Mouse (Mus musculus) hindbrain, embryonic 11.5 days (tissue): Measurements from ENCODE around the gene Clps. TPM values are rescaled to one million over a fixed set of nuclear protein-coding genes. Genes with fewer than 3 reads are reported as not detected.

ENCODE experiments used
- ATAC-seq: fragments of 200-750 bp; cut with Nextera tagmentation; 2 replicates; pipeline ENCODE4 v1.8.0; 2017; ENCODE audit warnings: mild to moderate bottlenecking, moderate TSS enrichment, moderate library complexity; ENCODE audit not compliant: low FRiP score
- DNase-seq: peaks from one replicate; pipeline ENCODE4 v3.0.0-alpha.2; 2015; ENCODE audit warnings: low spot score
- H3K27ac ChIP-seq: fragments of 300-500 bp; sonication (generic); 2 replicates; pipeline ENCODE4 v1.5.1; 2014; ENCODE audit warnings: mild to moderate bottlenecking, low read depth, low read length
- H3K27me3 ChIP-seq: fragments of 300-500 bp; sonication (generic); 2 replicates; pipeline ENCODE4 v1.6.1; 2014; ENCODE audit warnings: mild to moderate bottlenecking, low read length, moderate library complexity, mixed read lengths; ENCODE audit not compliant: control insufficient read depth, insufficient read depth
- H3K36me3 ChIP-seq: fragments of 300-500 bp; sonication (generic); 2 replicates; pipeline ENCODE4 v1.6.1; 2014; ENCODE audit warnings: mild to moderate bottlenecking, low read length, moderate library complexity, mixed read lengths; ENCODE audit not compliant: control insufficient read depth, insufficient read depth
- H3K4me1 ChIP-seq: fragments of 300-500 bp; sonication (generic); replicated peaks from 2 replicates; pipeline ENCODE4 v1.6.1; 2014; ENCODE audit warnings: low read length, mixed read lengths; ENCODE audit not compliant: control insufficient read depth, insufficient read depth
- H3K4me2 ChIP-seq: fragments of 300-500 bp; sonication (generic); replicated peaks from 2 replicates; pipeline ENCODE4 v1.6.1; 2014; ENCODE audit warnings: mild to moderate bottlenecking, low read depth, low read length
- H3K4me3 ChIP-seq: fragments of 300-500 bp; sonication (generic); 2 replicates; pipeline ENCODE4 v1.5.1; 2014; ENCODE audit warnings: low read depth, low read length
- H3K9ac ChIP-seq: fragments of 300-500 bp; sonication (generic); 2 replicates; pipeline ENCODE4 v1.6.1; 2014; ENCODE audit warnings: low read depth, low read length
- H3K9me3 ChIP-seq: fragments of 300-500 bp; sonication (generic); 2 replicates; pipeline ENCODE4 v1.6.1; 2016; ENCODE audit warnings: low read length; ENCODE audit not compliant: control insufficient read depth
- WGBS: fragments of 180-500 bp; shearing (Covaris S2); extraction: QIAGEN DNeasy Blood & Tissue Kit; methylation state at CpG from one replicate; pipeline ENCODE4 v1.1.7; 2014; 5-methylcytosine and 5-hydroxymethylcytosine counted together
- polyA plus RNA-seq: library from polyadenylated mRNA; unstranded; fragments of >200 nt; fragmentation: Nextera tagmentation; extraction: Ambion mirVana; gene quantifications from 2 replicates; pipeline ENCODE4 v1.2.1, GENCODE M21; 2014

Gene Clps
- not detected in 2 replicates for polyA plus RNA-seq

- 90% methylated on average over 4 of the region's 4 CpGs for WGBS
These were observed at the start of gene Clps for GRCm38 (mm10) chr17:28560598-28560997. Gene Clps (minus strand): TSS chr17:28560766.

GRCm38 (mm10) chr17:28609543-28609942 is 49.0 kb upstream of the Clps start:
- 88% methylated on average over 3 of the region's 3 CpGs for WGBS
- Histone ChIP-seq H3K4me3 (no peak overlapping the region), H3K9ac (no peak overlapping the region), H3K36me3 (0 out of 2 replicates have a peak, but pooled peaks cover 5% of the 10 kb centered on the region), H3K4me2 (no peak overlapping the region), H3K27me3 (no peaks in the 10 kb centered on the region), H3K9me3 (no peaks in the 10 kb centered on the region), H3K4me1 (no peaks in the 10 kb centered on the region), H3K27ac (no peak overlapping the region)
- ATAC-seq (no peak), DNase-seq (no peak)

More at GRCm38 (mm10) chr17:28560598-28560997, at the start of gene Clps:
- Histone ChIP-seq H3K9ac (no peak within 1 kb of the TSS), H3K27ac (no peak within 1 kb of the TSS), H3K4me1 (no peaks in the 10 kb centered on the region; the same call in 1 of the 2 replicates), H3K9me3 (no peaks in the 10 kb centered on the region), H3K4me3 (no peak within 1 kb of the TSS), H3K27me3 (no peaks in the 10 kb centered on the region), H3K4me2 (no peak within 1 kb of the TSS), H3K36me3 (no peaks in the 10 kb centered on the region)
- DNase-seq: no peak
- no peak for ATAC-seq

GRCm38 (mm10) chr17:28601557-28602250 is 41.1 kb upstream of the Clps start:
- Histone ChIP-seq H3K4me3 (no peak overlapping the region), H3K27ac (no peak overlapping the region), H3K4me1 (no peaks in the 10 kb centered on the region), H3K27me3 (no peaks in the 10 kb centered on the region), H3K9me3 (no peaks in the 10 kb centered on the region), H3K4me2 (no peak overlapping the region), H3K9ac (no peak overlapping the region), H3K36me3 (peaks cover 20% of the 10 kb centered on the region)
- ATAC-seq (no peak), DNase-seq (no peak)
- 91% methylated on average over 9 of the region's 9 CpGs for WGBS

GRCm38 (mm10) chr17:28600780-28601179 is 40.2 kb upstream of the Clps start:
- 92% methylated on average over 5 of the region's 5 CpGs for WGBS
- no peak overlapping the region for H3K27ac ChIP-seq
- H3K9ac ChIP-seq: no peak overlapping the region
- H3K27me3 ChIP-seq: no peaks in the 10 kb centered on the region
- H3K9me3 ChIP-seq: no peaks in the 10 kb centered on the region
- H3K36me3 ChIP-seq: peaks cover 20% of the 10 kb centered on the region
- H3K4me2 ChIP-seq: no peak overlapping the region
- ATAC-seq (no peak), DNase-seq (no peak)
- H3K4me1 ChIP-seq: no peaks in the 10 kb centered on the region
- no peak overlapping the region for H3K4me3 ChIP-seq

- WGBS: 81% methylated on average over 4 of the region's 4 CpGs
- DNase-seq (no peak), ATAC-seq (no peak)
- Histone ChIP-seq H3K4me3 (no peak overlapping the region), H3K36me3 (peaks cover 11% of the 10 kb centered on the region), H3K27me3 (no peaks in the 10 kb centered on the region), H3K4me2 (no peak overlapping the region), H3K4me1 (no peaks in the 10 kb centered on the region), H3K9ac (no peak overlapping the region), H3K27ac (no peak overlapping the region), H3K9me3 (no peaks in the 10 kb centered on the region)
These were observed 33.4 kb upstream of the Clps start for GRCm38 (mm10) chr17:28593965-28594364.

- Histone ChIP-seq H3K4me3 (no peak overlapping the region), H3K27ac (no peak overlapping the region), H3K36me3 (peaks cover 12% of the 10 kb centered on the region; the same call in 1 of the 2 replicates), H3K4me2 (no peak overlapping the region), H3K4me1 (no peaks in the 10 kb centered on the region), H3K9me3 (no peaks in the 10 kb centered on the region), H3K27me3 (no peaks in the 10 kb centered on the region), H3K9ac (no peak overlapping the region)
- WGBS: 21% methylated on average over 4 of the region's 4 CpGs
- no peak for ATAC-seq
- DNase-seq: peak; percentile 86
These were observed 32.4 kb upstream of the Clps start for GRCm38 (mm10) chr17:28592998-28593397.

- no peaks in the 10 kb centered on the region for H3K4me1 ChIP-seq
- 91% methylated on average over 5 of the region's 5 CpGs for WGBS
- no peak overlapping the region for H3K4me3 ChIP-seq
- H3K36me3 ChIP-seq: peaks cover 10% of the 10 kb centered on the region; the same call in 1 of the 2 replicates
- no peak overlapping the region for H3K27ac ChIP-seq
- no peak overlapping the region for H3K4me2 ChIP-seq
- ATAC-seq (no peak), DNase-seq (no peak)
- no peaks in the 10 kb centered on the region for H3K9me3 ChIP-seq
- H3K27me3 ChIP-seq: no peaks in the 10 kb centered on the region
- H3K9ac ChIP-seq: no peak overlapping the region
These were observed 30.9 kb upstream of the Clps start for GRCm38 (mm10) chr17:28591476-28591875.

GRCm38 (mm10) chr17:28590596-28590995 is 30.0 kb upstream of the Clps start:
- WGBS: 87% methylated on average over 3 of the region's 3 CpGs
- Histone ChIP-seq H3K4me2 (no peak overlapping the region), H3K9me3 (no peaks in the 10 kb centered on the region), H3K36me3 (peaks cover 10% of the 10 kb centered on the region; the same call in 1 of the 2 replicates), H3K4me1 (no peaks in the 10 kb centered on the region), H3K27me3 (no peaks in the 10 kb centered on the region), H3K27ac (no peak overlapping the region), H3K4me3 (no peak overlapping the region), H3K9ac (no peak overlapping the region)
- ATAC-seq (no peak), DNase-seq (no peak)

GRCm38 (mm10) chr17:28588591-28588990 is 28.0 kb upstream of the Clps start:
- no peaks in the 10 kb centered on the region for H3K27me3 ChIP-seq
- 85% methylated on average over 2 of the region's 2 CpGs for WGBS

More at GRCm38 (mm10) chr17:28588591-28588990, 28.0 kb upstream of the Clps start:
- Histone ChIP-seq H3K9ac (no peak overlapping the region), H3K4me1 (no peaks in the 10 kb centered on the region), H3K27ac (no peak overlapping the region), H3K9me3 (no peaks in the 10 kb centered on the region), H3K4me3 (no peak overlapping the region), H3K36me3 (peaks cover 10% of the 10 kb centered on the region; the same call in 1 of the 2 replicates), H3K4me2 (no peak overlapping the region)
- ATAC-seq (no peak), DNase-seq (no peak)
